Mouse (Mus musculus): ENCODE results near the gene Tnk2. TPM values are rescaled to one million over a fixed set of nuclear protein-coding genes. Genes with fewer than 3 reads are reported as not detected.

The Tnk2 gene
- polyA plus RNA-seq, 1 experiment from 2014 or later, result 7.3 TPM

GRCm38 (mm10) chr16:32666671-32667551, 23.2 kb downstream of the Tnk2 start:
- Histone ChIP-seq H3K27ac (replicated peaks in 1 of 2; ENCODE audit: control insufficient read depth in 1 of 2, insufficient read depth in 1 of 2, low read depth in 2 of 2, low read length in 2 of 2) (peak overlapping the region in 1 of 2 experiments; percentile 68; a peak in 3 of 4 replicates), H3K9me3 (ENCODE audit: control insufficient read depth, low read length) (no peaks in the 10 kb centered on the region), H3K27me3 (ENCODE audit: control insufficient read depth, insufficient read depth, low read length) (no peaks in the 10 kb centered on the region), H3K4me2 (ENCODE audit: low read length) (peak overlapping the region; percentile 14; the same call in 1 of the 2 replicates), H3K4me3 (ENCODE audit: control insufficient read depth in 1 of 2, insufficient read depth in 1 of 2, low read depth in 1 of 2, low read length in 2 of 2) (no peak overlapping the region), H3K4me1 (ENCODE audit: control insufficient read depth in 2 of 2, insufficient read depth in 2 of 2, low read length in 2 of 2) (peaks cover 57 to 73% of the 10 kb centered on the region in 2 experiments), H3K36me3 (ENCODE audit: control insufficient read depth, insufficient read depth, low read length) (peaks cover 29% of the 10 kb centered on the region; the same call in 1 of the 2 replicates), H3K9ac (ENCODE audit: low read length) (no peak overlapping the region)
- WGBS, result 72% methylated on average over 9 of the region's 9 CpGs
- no peak for ATAC-seq (ENCODE audit: insufficient number of reproducible peaks, insufficient read depth, low FRiP score, low read depth)

GRCm38 (mm10) chr16:32667552-32667872, 23.8 kb downstream of the Tnk2 start:
- Histone ChIP-seq H3K4me2 (ENCODE audit: low read length) (no peak overlapping the region), H3K27me3 (ENCODE audit: control insufficient read depth, insufficient read depth, low read length) (no peaks in the 10 kb centered on the region), H3K9me3 (ENCODE audit: control insufficient read depth, low read length) (no peaks in the 10 kb centered on the region), H3K27ac (replicated peaks in 1 of 2; ENCODE audit: control insufficient read depth in 1 of 2, insufficient read depth in 1 of 2, low read depth in 2 of 2, low read length in 2 of 2) (no peak overlapping the region; a peak in 1 of 4 replicates), H3K36me3 (ENCODE audit: control insufficient read depth, insufficient read depth, low read length) (peaks cover 35% of the 10 kb centered on the region; the same call in 1 of the 2 replicates), H3K4me3 (ENCODE audit: control insufficient read depth in 1 of 2, insufficient read depth in 1 of 2, low read depth in 1 of 2, low read length in 2 of 2) (no peak overlapping the region), H3K4me1 (ENCODE audit: control insufficient read depth in 2 of 2, insufficient read depth in 2 of 2, low read length in 2 of 2) (peaks cover 56 to 71% of the 10 kb centered on the region in 2 experiments), H3K9ac (ENCODE audit: low read length) (no peak overlapping the region)
- ATAC-seq (ENCODE audit: insufficient number of reproducible peaks, insufficient read depth, low FRiP score, low read depth), result no peak
- WGBS, result 47% methylated on average over 3 of the region's 3 CpGs

- Histone ChIP-seq H3K4me3 (ENCODE audit: control insufficient read depth in 1 of 2, insufficient read depth in 1 of 2, low read depth in 1 of 2, low read length in 2 of 2) (no peak overlapping the region), H3K36me3 (ENCODE audit: control insufficient read depth, insufficient read depth, low read length) (peaks cover 35% of the 10 kb centered on the region; the same call in 1 of the 2 replicates), H3K4me1 (ENCODE audit: control insufficient read depth in 2 of 2, insufficient read depth in 2 of 2, low read length in 2 of 2) (peaks cover 60 to 71% of the 10 kb centered on the region in 2 experiments), H3K9ac (ENCODE audit: low read length) (no peak overlapping the region), H3K4me2 (ENCODE audit: low read length) (no peak overlapping the region), H3K9me3 (ENCODE audit: control insufficient read depth, low read length) (no peaks in the 10 kb centered on the region), H3K27me3 (ENCODE audit: control insufficient read depth, insufficient read depth, low read length) (no peaks in the 10 kb centered on the region), H3K27ac (replicated peaks in 1 of 2; ENCODE audit: control insufficient read depth in 1 of 2, insufficient read depth in 1 of 2, low read depth in 2 of 2, low read length in 2 of 2) (no peak overlapping the region)
- ATAC-seq (ENCODE audit: insufficient number of reproducible peaks, insufficient read depth, low FRiP score, low read depth), result no peak
- WGBS, result 79% methylated on average over 10 of the region's 10 CpGs
These were observed 24.4 kb downstream of the Tnk2 start for GRCm38 (mm10) chr16:32668030-32668429.

GRCm38 (mm10) chr16:32668472-32668871, 24.8 kb downstream of the Tnk2 start:
- Histone ChIP-seq H3K4me1 (ENCODE audit: control insufficient read depth in 2 of 2, insufficient read depth in 2 of 2, low read length in 2 of 2) (peaks cover 57 to 66% of the 10 kb centered on the region in 2 experiments), H3K27ac (replicated peaks in 1 of 2; ENCODE audit: control insufficient read depth in 1 of 2, insufficient read depth in 1 of 2, low read depth in 2 of 2, low read length in 2 of 2) (no peak overlapping the region)
- ATAC-seq (ENCODE audit: insufficient number of reproducible peaks, insufficient read depth, low FRiP score, low read depth), result no peak

GRCm38 (mm10) chr16:32669243-32669642, 25.6 kb downstream of the Tnk2 start:
- H3K4me3 ChIP-seq (ENCODE audit: control insufficient read depth in 1 of 2, insufficient read depth in 1 of 2, low read depth in 1 of 2, low read length in 2 of 2), result no peak overlapping the region
- WGBS, result 88% methylated on average over 10 of the region's 10 CpGs
- peaks cover 31% of the 10 kb centered on the region; the same call in 1 of the 2 replicates for H3K36me3 ChIP-seq (ENCODE audit: control insufficient read depth, insufficient read depth, low read length)
- no peaks in the 10 kb centered on the region for H3K27me3 ChIP-seq (ENCODE audit: control insufficient read depth, insufficient read depth, low read length)
- H3K9ac ChIP-seq (ENCODE audit: low read length), result no peak overlapping the region
- no peak for ATAC-seq (ENCODE audit: insufficient number of reproducible peaks, insufficient read depth, low FRiP score, low read depth)
- H3K4me2 ChIP-seq (ENCODE audit: low read length), result no peak overlapping the region
- H3K9me3 ChIP-seq (ENCODE audit: control insufficient read depth, low read length), result no peaks in the 10 kb centered on the region
- H3K4me1 ChIP-seq (ENCODE audit: control insufficient read depth in 2 of 2, insufficient read depth in 2 of 2, low read length in 2 of 2), result peaks cover 56 to 63% of the 10 kb centered on the region in 2 experiments
- H3K27ac ChIP-seq (replicated peaks in 1 of 2; ENCODE audit: control insufficient read depth in 1 of 2, insufficient read depth in 1 of 2, low read depth in 2 of 2, low read length in 2 of 2), result no peak overlapping the region

More at GRCm38 (mm10) chr16:32668472-32668871, 24.8 kb downstream of the Tnk2 start:
- H3K4me2 ChIP-seq (ENCODE audit: low read length), result no peak overlapping the region
- no peaks in the 10 kb centered on the region for H3K27me3 ChIP-seq (ENCODE audit: control insufficient read depth, insufficient read depth, low read length)
- no peaks in the 10 kb centered on the region for H3K9me3 ChIP-seq (ENCODE audit: control insufficient read depth, low read length)
- no peak overlapping the region for H3K4me3 ChIP-seq (ENCODE audit: control insufficient read depth in 1 of 2, insufficient read depth in 1 of 2, low read depth in 1 of 2, low read length in 2 of 2)
- 74% methylated on average over 4 of the region's 4 CpGs for WGBS
- H3K9ac ChIP-seq (ENCODE audit: low read length), result no peak overlapping the region
- H3K36me3 ChIP-seq (ENCODE audit: control insufficient read depth, insufficient read depth, low read length), result peaks cover 35% of the 10 kb centered on the region; the same call in 1 of the 2 replicates

GRCm38 (mm10) chr16:32670354-32671124, 26.9 kb downstream of the Tnk2 start:
- Histone ChIP-seq H3K4me2 (ENCODE audit: low read length) (no peak overlapping the region), H3K4me1 (ENCODE audit: control insufficient read depth in 2 of 2, insufficient read depth in 2 of 2, low read length in 2 of 2) (peaks cover 53 to 55% of the 10 kb centered on the region in 2 experiments), H3K4me3 (ENCODE audit: control insufficient read depth in 1 of 2, insufficient read depth in 1 of 2, low read depth in 1 of 2, low read length in 2 of 2) (no peak overlapping the region), H3K27ac (replicated peaks in 1 of 2; ENCODE audit: control insufficient read depth in 1 of 2, insufficient read depth in 1 of 2, low read depth in 2 of 2, low read length in 2 of 2) (no peak overlapping the region), H3K9me3 (ENCODE audit: control insufficient read depth, low read length) (no peaks in the 10 kb centered on the region), H3K27me3 (ENCODE audit: control insufficient read depth, insufficient read depth, low read length) (no peaks in the 10 kb centered on the region), H3K36me3 (ENCODE audit: control insufficient read depth, insufficient read depth, low read length) (peaks cover 43% of the 10 kb centered on the region), H3K9ac (ENCODE audit: low read length) (peak overlapping the region; percentile 47; the same call in 1 of the 2 replicates)
- no peak for ATAC-seq (ENCODE audit: insufficient number of reproducible peaks, insufficient read depth, low FRiP score, low read depth)
- WGBS, result 48% methylated on average over 10 of the region's 10 CpGs

GRCm38 (mm10) chr16:32671206-32671887, 27.7 kb downstream of the Tnk2 start:
- no peak overlapping the region for H3K9ac ChIP-seq (ENCODE audit: low read length)
- H3K9me3 ChIP-seq (ENCODE audit: control insufficient read depth, low read length), result no peaks in the 10 kb centered on the region
- no peak overlapping the region for H3K4me3 ChIP-seq (ENCODE audit: control insufficient read depth in 1 of 2, insufficient read depth in 1 of 2, low read depth in 1 of 2, low read length in 2 of 2)
- peaks cover 45 to 47% of the 10 kb centered on the region in 2 experiments for H3K4me1 ChIP-seq (ENCODE audit: control insufficient read depth in 2 of 2, insufficient read depth in 2 of 2, low read length in 2 of 2)
- H3K4me2 ChIP-seq (ENCODE audit: low read length), result no peak overlapping the region
- peaks cover 51% of the 10 kb centered on the region for H3K36me3 ChIP-seq (ENCODE audit: control insufficient read depth, insufficient read depth, low read length)
- no peak overlapping the region for H3K27ac ChIP-seq (replicated peaks in 1 of 2; ENCODE audit: control insufficient read depth in 1 of 2, insufficient read depth in 1 of 2, low read depth in 2 of 2, low read length in 2 of 2)
- no peaks in the 10 kb centered on the region for H3K27me3 ChIP-seq (ENCODE audit: control insufficient read depth, insufficient read depth, low read length)
- 76% methylated on average over 13 of the region's 13 CpGs for WGBS
- ATAC-seq (ENCODE audit: insufficient number of reproducible peaks, insufficient read depth, low FRiP score, low read depth), result no peak
